Mouse (Mus musculus): ENCODE results near the gene Ace3. TPM values are rescaled to one million over a fixed set of nuclear protein-coding genes. Genes with fewer than 3 reads are reported as not detected.
"Not testable (repeated sequence)": the region's sequence is repeated elsewhere in the genome, so short reads cannot be mapped to it uniquely, and the experiment has no call there.

Gene Ace3
- polyA plus RNA-seq, 1 experiment from 2014 or later, result not detected

- ATAC-seq (ENCODE audit: low FRiP score) (0 out of 2 replicates have a peak, but pooled peaks have one; percentile 19), DNase-seq (ENCODE audit: low spot score, missing footprints) (peak; percentile 92)
- H3K27ac ChIP-seq (ENCODE audit: low read depth, low read length), result no peak overlapping the region
- H3K4me3 ChIP-seq (ENCODE audit: low read depth, low read length), result no peak overlapping the region
- H3K36me3 ChIP-seq (ENCODE audit: control insufficient read depth, insufficient read depth, low read length), result no peaks in the 10 kb centered on the region
- no peak overlapping the region for H3K4me2 ChIP-seq
- 43% methylated on average over 11 of the region's 11 CpGs for WGBS
- no peaks in the 10 kb centered on the region for H3K27me3 ChIP-seq (ENCODE audit: control insufficient read depth, insufficient read depth, low read length)
- H3K9me3 ChIP-seq (ENCODE audit: control insufficient read depth, low read length), result no peaks in the 10 kb centered on the region
- no peak overlapping the region for H3K9ac ChIP-seq (ENCODE audit: low read length)
- no peaks in the 10 kb centered on the region for H3K4me1 ChIP-seq (ENCODE audit: control insufficient read depth, insufficient read depth, low read length)
Observed at GRCm38 (mm10) chr11:106026465-106027151, 32.1 kb downstream of the Ace3 start.

- no peak overlapping the region for H3K9ac ChIP-seq (ENCODE audit: low read length)
- 89% methylated on average over 5 of the region's 5 CpGs for WGBS
- no peak overlapping the region for H3K4me2 ChIP-seq
- H3K4me1 ChIP-seq (ENCODE audit: control insufficient read depth, insufficient read depth, low read length), result no peaks in the 10 kb centered on the region
- ATAC-seq (ENCODE audit: low FRiP score) (no peak), DNase-seq (ENCODE audit: low spot score, missing footprints) (no peak)
- no peaks in the 10 kb centered on the region for H3K27me3 ChIP-seq (ENCODE audit: control insufficient read depth, insufficient read depth, low read length)
- H3K27ac ChIP-seq (ENCODE audit: low read depth, low read length), result no peak overlapping the region
- H3K4me3 ChIP-seq (ENCODE audit: low read depth, low read length), result no peak overlapping the region
- no peaks in the 10 kb centered on the region for H3K36me3 ChIP-seq (ENCODE audit: control insufficient read depth, insufficient read depth, low read length)
- no peaks in the 10 kb centered on the region for H3K9me3 ChIP-seq (ENCODE audit: control insufficient read depth, low read length)
Observed at GRCm38 (mm10) chr11:106027607-106028006, 33.1 kb downstream of the Ace3 start.

- not testable (repeated sequence) for H3K4me1 ChIP-seq (ENCODE audit: control insufficient read depth, insufficient read depth, low read length); H3K9ac ChIP-seq (ENCODE audit: low read length); H3K4me2 ChIP-seq; H3K36me3 ChIP-seq (ENCODE audit: control insufficient read depth, insufficient read depth, low read length); H3K27ac ChIP-seq (ENCODE audit: low read depth, low read length); H3K9me3 ChIP-seq (ENCODE audit: control insufficient read depth, low read length); DNase-seq (ENCODE audit: low spot score, missing footprints); ATAC-seq (ENCODE audit: low FRiP score); H3K27me3 ChIP-seq (ENCODE audit: control insufficient read depth, insufficient read depth, low read length)
- H3K4me3 ChIP-seq (ENCODE audit: low read depth, low read length), result peak overlapping the region; percentile 25; the same call in 1 of the 2 replicates
- 17% methylated on average over 3 of the region's 25 CpGs for WGBS
Observed at GRCm38 (mm10) chr11:106032074-106032473, 37.6 kb downstream of the Ace3 start.

GRCm38 (mm10) chr11:106033491-106033919, 39.0 kb downstream of the Ace3 start:
- Histone ChIP-seq H3K36me3 (ENCODE audit: control insufficient read depth, insufficient read depth, low read length) (no peaks in the 10 kb centered on the region), H3K27ac (ENCODE audit: low read depth, low read length) (0 out of 2 replicates have a peak overlapping the region, but pooled peaks have one; percentile 5), H3K9ac (ENCODE audit: low read length) (peak overlapping the region; percentile 21; the same call in 1 of the 2 replicates), H3K4me3 (ENCODE audit: low read depth, low read length) (no peak overlapping the region), H3K4me1 (ENCODE audit: control insufficient read depth, insufficient read depth, low read length) (peaks cover 11% of the 10 kb centered on the region), H3K27me3 (ENCODE audit: control insufficient read depth, insufficient read depth, low read length) (no peaks in the 10 kb centered on the region), H3K4me2 (peak overlapping the region; percentile 34), H3K9me3 (ENCODE audit: control insufficient read depth, low read length) (no peaks in the 10 kb centered on the region)
- peak; percentile 88 for DNase-seq (ENCODE audit: low spot score, missing footprints)
- WGBS, result 45% methylated on average over 11 of the region's 11 CpGs
- peak; percentile 27; the same call in 1 of the 2 replicates for ATAC-seq (ENCODE audit: low FRiP score)

- H3K4me3 ChIP-seq (ENCODE audit: low read depth, low read length), result no peak overlapping the region
- no peaks in the 10 kb centered on the region for H3K9me3 ChIP-seq (ENCODE audit: control insufficient read depth, low read length)
- H3K4me1 ChIP-seq (ENCODE audit: control insufficient read depth, insufficient read depth, low read length), result peaks cover 13% of the 10 kb centered on the region
- no peak overlapping the region for H3K4me2 ChIP-seq
- no peak overlapping the region for H3K9ac ChIP-seq (ENCODE audit: low read length)
- H3K27ac ChIP-seq (ENCODE audit: low read depth, low read length), result no peak overlapping the region
- H3K27me3 ChIP-seq (ENCODE audit: control insufficient read depth, insufficient read depth, low read length), result no peaks in the 10 kb centered on the region
- WGBS, result 89% methylated on average over 9 of the region's 9 CpGs
- DNase-seq (ENCODE audit: low spot score, missing footprints) (no peak), ATAC-seq (ENCODE audit: low FRiP score) (no peak)
- H3K36me3 ChIP-seq (ENCODE audit: control insufficient read depth, insufficient read depth, low read length), result no peaks in the 10 kb centered on the region
Observed at GRCm38 (mm10) chr11:106034986-106035385, 40.5 kb downstream of the Ace3 start.

- DNase-seq (ENCODE audit: low spot score, missing footprints) (peak; percentile 100), ATAC-seq (ENCODE audit: low FRiP score) (peak; percentile 99)
- Histone ChIP-seq H3K4me1 (ENCODE audit: control insufficient read depth, insufficient read depth, low read length) (peaks cover 13% of the 10 kb centered on the region), H3K4me3 (ENCODE audit: low read depth, low read length) (peak within 1 kb of the TSS; percentile 98), H3K27ac (ENCODE audit: low read depth, low read length) (peak within 1 kb of the TSS; percentile 84), H3K9me3 (ENCODE audit: control insufficient read depth, low read length) (no peaks in the 10 kb centered on the region), H3K36me3 (ENCODE audit: control insufficient read depth, insufficient read depth, low read length) (no peaks in the 10 kb centered on the region), H3K4me2 (peak within 1 kb of the TSS; percentile 87), H3K9ac (ENCODE audit: low read length) (peak within 1 kb of the TSS; percentile 90), H3K27me3 (ENCODE audit: control insufficient read depth, insufficient read depth, low read length) (no peaks in the 10 kb centered on the region)
- WGBS, result under 1% methylated on average over 64 of the region's 66 CpGs
Observed at GRCm38 (mm10) chr11:106036548-106037417, 42.3 kb downstream of the Ace3 start, which contains the start of gene Dcaf7. TSS of gene Dcaf7 (plus strand) at chr11:106036872.

- H3K27ac ChIP-seq (ENCODE audit: low read depth, low read length), result peak overlapping the region; percentile 84
- H3K9me3 ChIP-seq (ENCODE audit: control insufficient read depth, low read length), result no peaks in the 10 kb centered on the region
- DNase-seq (ENCODE audit: low spot score, missing footprints), result peak; percentile 95
- H3K4me2 ChIP-seq, result peak overlapping the region; percentile 87
- under 1% methylated on average over 13 of the region's 13 CpGs for WGBS
- H3K27me3 ChIP-seq (ENCODE audit: control insufficient read depth, insufficient read depth, low read length), result no peaks in the 10 kb centered on the region
- H3K9ac ChIP-seq (ENCODE audit: low read length), result peak overlapping the region; percentile 90
- H3K36me3 ChIP-seq (ENCODE audit: control insufficient read depth, insufficient read depth, low read length), result no peaks in the 10 kb centered on the region
- peaks cover 13% of the 10 kb centered on the region for H3K4me1 ChIP-seq (ENCODE audit: control insufficient read depth, insufficient read depth, low read length)
- ATAC-seq (ENCODE audit: low FRiP score), result no peak
- peak overlapping the region; percentile 98 for H3K4me3 ChIP-seq (ENCODE audit: low read depth, low read length)
Observed at GRCm38 (mm10) chr11:106037418-106037751, 42.9 kb downstream of the Ace3 start.

- H3K9ac ChIP-seq (ENCODE audit: low read length), result no peak overlapping the region
- ATAC-seq (ENCODE audit: low FRiP score) (no peak), DNase-seq (ENCODE audit: low spot score, missing footprints) (no peak)
- no peak overlapping the region for H3K4me2 ChIP-seq
- H3K9me3 ChIP-seq (ENCODE audit: control insufficient read depth, low read length), result no peaks in the 10 kb centered on the region
- H3K27me3 ChIP-seq (ENCODE audit: control insufficient read depth, insufficient read depth, low read length), result no peaks in the 10 kb centered on the region
- H3K36me3 ChIP-seq (ENCODE audit: control insufficient read depth, insufficient read depth, low read length), result peaks cover 6% of the 10 kb centered on the region
- no peaks in the 10 kb centered on the region for H3K4me1 ChIP-seq (ENCODE audit: control insufficient read depth, insufficient read depth, low read length)
- no peak overlapping the region for H3K4me3 ChIP-seq (ENCODE audit: low read depth, low read length)
- H3K27ac ChIP-seq (ENCODE audit: low read depth, low read length), result no peak overlapping the region
Observed at GRCm38 (mm10) chr11:106044349-106044748, 49.9 kb downstream of the Ace3 start.

- Histone ChIP-seq H3K27ac (ENCODE audit: low read depth, low read length) (no peak overlapping the region), H3K36me3 (ENCODE audit: control insufficient read depth, insufficient read depth, low read length) (peaks cover 6% of the 10 kb centered on the region), H3K9me3 (ENCODE audit: control insufficient read depth, low read length) (no peaks in the 10 kb centered on the region), H3K4me2 (no peak overlapping the region), H3K27me3 (ENCODE audit: control insufficient read depth, insufficient read depth, low read length) (no peaks in the 10 kb centered on the region), H3K9ac (ENCODE audit: low read length) (no peak overlapping the region), H3K4me1 (ENCODE audit: control insufficient read depth, insufficient read depth, low read length) (no peaks in the 10 kb centered on the region), H3K4me3 (ENCODE audit: low read depth, low read length) (no peak overlapping the region)
- ATAC-seq (ENCODE audit: low FRiP score) (no peak), DNase-seq (ENCODE audit: low spot score, missing footprints) (no peak)
- 98% methylated on average over 1 of the region's 1 CpGs for WGBS
Observed at GRCm38 (mm10) chr11:106045256-106045655, 50.8 kb downstream of the Ace3 start.
